Mouse (Mus musculus) gastrocnemius, postnatal 25 days (tissue): ENCODE measurements around the gene Axl. TPM values are rescaled to one million over a fixed set of nuclear protein-coding genes. Genes with fewer than 3 reads are reported as not detected.

Experiments
- DNase-seq: peaks from one replicate; pipeline ENCODE4 v3.0.0; 2022
- long read RNA-seq, 2 experiments: library from polyadenylated mRNA; stranded (forward); transcript quantifications; one replicate each; pipeline ENCODE4 v2.0.0; 2021
- total RNA-seq, 2 experiments: library from RNA; stranded (reverse); gene quantifications; 1 replicate in 1 of 2; 2 replicates in 1 of 2; pipeline ENCODE4 v1.2.3; 2021

Axl gene
- 10 to 100 TPM; 41.1 to 42.4 TPM for total RNA-seq
- long read RNA-seq, experiment 1, full-length matches to known transcripts: 7 of 14 reads
- long read RNA-seq, experiment 1, partial matches to known transcripts: 5 of 14 reads
- long read RNA-seq, experiment 1, other reads (novel, unspliced or antisense): 2 of 14 reads
- long read RNA-seq, experiment 2, full-length matches to known transcripts: 20 of 32 reads
- long read RNA-seq, experiment 2, partial matches to known transcripts: 8 of 32 reads
- long read RNA-seq, experiment 2, other reads (novel, unspliced or antisense): 4 of 32 reads

DNA sequence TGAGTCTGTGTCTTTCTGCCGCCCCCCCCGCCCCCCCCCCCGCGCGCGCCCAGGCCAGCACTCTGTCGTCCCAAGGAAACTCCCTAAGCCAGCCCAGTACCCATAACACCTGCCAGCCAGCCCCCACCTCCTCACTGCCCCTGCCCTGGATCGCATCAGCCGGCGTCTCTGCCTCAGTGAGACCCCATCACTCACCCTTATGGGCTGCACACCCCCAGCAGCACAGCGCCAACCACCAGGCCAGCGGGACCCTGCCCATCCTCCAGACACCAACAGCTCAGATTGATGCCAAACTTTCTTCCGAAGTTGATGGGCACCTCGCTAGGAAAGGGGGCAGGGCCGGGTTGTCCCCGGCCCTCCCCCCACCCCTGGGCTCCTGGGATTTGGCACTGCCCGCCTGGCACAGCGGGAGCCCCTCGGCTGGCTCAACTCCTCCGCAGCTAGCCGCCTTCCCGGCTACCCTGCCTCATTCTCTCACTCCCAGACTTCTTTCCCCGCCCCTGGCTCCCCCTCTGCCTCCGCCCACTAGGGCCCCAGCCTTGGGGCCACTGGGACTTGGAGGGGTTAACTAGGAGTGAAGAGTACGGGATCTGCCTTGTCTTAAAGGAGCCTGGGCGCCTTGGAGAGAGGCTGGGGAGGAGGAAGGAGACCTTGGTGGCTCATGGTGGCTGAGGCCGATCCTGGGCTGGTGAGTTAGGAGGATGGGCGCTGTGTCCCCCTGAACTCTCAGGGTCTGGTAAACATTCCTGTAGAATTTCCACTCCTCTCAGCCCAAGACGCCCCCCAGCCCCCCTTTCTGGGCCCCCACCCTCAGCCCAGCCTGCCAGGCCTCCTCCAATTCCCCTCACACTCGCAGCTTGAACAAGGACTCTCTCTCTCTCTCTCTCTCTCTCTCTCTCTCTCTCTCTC is at the start of gene Axl:
Gene Axl (minus strand): TSS at position 486 of the 909 bp plus-strand sequence.
- peak; percentile 87 for DNase-seq

- no peak for DNase-seq
These were observed 46.8 kb upstream of the Axl start for GRCm38 (mm10) chr7:25835188-25835891.

DNA sequence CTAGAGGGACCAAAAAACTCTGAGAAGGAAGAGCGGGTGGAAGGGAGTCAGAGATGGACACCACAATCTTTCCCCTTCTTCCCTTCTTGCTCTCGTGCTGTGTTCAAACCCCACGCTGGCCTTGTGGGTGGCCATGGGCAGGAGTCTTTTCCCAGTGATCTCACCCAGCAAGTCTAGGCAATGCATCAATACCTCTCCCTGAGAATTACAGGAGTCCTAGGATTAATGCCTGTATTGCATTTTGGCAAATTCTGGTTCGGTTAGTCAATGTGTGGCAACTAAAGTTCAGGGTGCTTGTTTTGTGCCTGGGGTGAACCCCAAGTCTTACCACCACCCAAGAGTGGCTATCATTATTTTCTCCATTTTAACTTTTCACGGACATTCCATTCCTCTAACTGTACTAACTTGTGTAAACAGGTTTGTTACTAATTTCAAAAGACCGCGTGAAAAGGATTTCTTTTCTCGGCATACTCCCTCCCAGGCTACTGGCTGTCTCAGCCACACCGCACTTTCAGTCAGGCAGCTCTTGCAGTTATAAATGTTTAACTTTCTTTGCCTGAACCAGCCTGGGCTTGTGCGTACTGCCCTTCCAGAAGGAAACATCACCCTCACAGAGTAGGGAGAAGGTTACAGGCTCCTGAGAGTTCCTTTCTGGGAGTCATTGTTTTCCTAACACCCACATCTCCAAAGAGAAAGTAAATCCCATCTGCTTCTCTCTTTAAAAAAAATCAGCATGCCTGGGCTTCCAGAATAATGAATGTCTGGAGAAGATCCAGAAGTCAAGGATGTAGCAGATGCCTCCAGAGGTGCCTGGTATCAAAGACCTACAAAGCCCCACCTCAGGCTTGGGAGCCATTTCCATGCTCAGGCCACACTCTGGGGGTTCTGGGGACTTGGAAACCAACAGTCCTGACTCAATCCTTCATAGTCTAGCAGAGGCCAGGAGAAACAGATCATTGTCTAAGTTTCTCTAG is 43.3 kb upstream of the Axl start:
- no peak for DNase-seq

DNA sequence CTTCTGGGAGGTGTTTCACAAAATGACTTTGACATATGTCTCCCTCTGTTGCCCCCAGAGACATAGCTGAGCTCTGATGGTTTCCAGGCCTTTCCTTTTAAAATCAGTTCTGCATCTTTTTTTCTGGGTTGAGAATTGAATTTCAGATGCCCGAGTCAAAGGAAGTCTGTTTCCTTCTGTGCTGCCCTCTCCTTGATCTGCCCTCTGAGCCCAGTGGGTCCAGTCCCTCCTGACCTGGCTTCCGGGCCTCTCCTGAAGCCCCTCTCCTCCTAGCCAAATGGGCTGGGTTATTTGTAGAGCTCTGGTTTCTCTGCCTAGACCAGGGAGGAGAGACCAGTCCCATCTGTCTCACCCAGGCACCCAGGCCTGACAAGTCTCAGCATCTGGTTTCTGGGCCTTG is 41.7 kb upstream of the Axl start:
- DNase-seq: no peak

DNA sequence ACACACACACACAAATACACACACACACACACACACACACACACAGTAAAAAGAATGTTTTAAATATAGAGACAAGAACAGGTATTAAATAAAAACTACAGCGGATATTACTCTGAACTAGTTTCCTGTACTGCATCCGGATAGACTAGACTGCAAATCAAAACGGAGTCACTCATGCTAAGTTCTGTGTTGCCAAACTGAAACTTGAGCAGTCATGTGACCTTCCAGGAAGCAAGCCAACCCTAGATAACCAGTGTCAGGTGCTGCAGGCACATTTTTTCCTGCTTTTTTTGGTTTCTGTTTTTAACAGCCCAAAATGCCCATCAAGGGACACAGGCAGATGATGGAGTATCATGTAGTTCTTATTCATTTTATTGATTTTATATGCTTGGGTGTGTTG is 38.7 kb upstream of the Axl start:
- DNase-seq: no peak

GRCm38 (mm10) chr7:25826029-25826428 is 37.5 kb upstream of the Axl start:
- DNase-seq: no peak

DNA sequence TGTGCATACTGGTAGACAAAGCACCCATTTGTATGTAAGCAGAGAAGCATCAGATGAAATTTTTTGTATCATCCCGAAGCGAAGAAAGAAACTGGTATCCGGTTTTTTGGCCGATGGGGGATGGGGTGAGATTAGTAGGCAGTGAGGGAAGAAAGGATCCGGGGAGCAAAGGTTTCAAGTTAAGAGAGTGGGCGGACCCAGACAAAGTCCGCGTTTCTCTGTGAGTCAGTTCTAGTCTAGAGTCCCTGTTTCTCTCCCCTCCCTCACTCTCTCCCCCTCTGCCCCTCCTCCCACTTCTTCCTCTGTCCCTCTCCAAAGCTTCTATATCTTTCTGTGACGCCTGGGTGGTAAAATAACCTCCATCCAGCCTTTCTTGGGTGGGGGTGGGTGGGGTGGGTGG is 36.5 kb upstream of the Axl start:
- DNase-seq: no peak

- DNase-seq: no peak
These were observed 27.9 kb upstream of the Axl start, which contains the start of gene Cyp2s1 for GRCm38 (mm10) chr7:25816241-25816919. TSS of gene Cyp2s1 (minus strand) at chr7:25816913.

DNA sequence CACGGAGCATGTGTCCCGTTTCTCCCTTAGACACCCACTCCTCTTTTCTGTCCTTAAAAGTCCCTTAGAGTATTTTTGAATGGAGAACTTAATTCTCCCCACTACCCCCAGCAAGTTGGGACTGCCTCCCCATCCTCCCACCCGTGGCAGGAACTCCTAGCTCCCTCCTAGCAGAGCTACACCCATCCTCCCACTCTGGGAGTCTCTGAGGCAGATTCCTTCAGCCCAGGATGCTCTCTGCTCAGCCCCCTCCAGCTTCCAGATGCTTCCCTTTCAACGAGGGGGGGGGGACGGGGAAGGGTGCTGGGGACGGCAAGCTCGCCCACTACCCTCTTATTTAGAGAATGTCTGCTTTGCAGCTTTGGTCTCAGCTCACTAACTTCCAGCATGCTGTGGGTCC is 27.1 kb upstream of the Axl start:
- no peak for DNase-seq

- no peak for DNase-seq
These were observed 26.2 kb upstream of the Axl start for GRCm38 (mm10) chr7:25814711-25815110.

- no peak for DNase-seq
These were observed 23.7 kb upstream of the Axl start for GRCm38 (mm10) chr7:25812195-25812594.

DNA sequence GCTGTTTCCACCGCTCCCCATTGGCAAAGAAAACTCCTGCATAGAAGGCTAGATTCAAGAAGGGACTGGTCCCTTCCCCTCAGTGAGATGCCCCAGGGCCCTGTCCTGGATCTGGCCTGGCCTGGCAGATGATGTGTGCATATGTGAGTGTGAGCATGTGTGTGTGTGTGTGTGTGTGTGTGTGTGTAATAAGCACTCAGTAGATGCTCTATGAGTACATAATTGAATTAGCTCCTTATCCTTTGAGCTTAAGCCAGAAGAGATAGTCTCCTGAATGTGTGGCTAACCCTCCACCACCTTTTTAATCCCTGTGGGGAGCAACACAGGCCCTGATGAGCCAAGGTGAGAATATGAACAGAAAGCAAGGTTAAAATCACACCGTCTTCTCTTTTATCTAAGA is 23.2 kb upstream of the Axl start:
- no peak for DNase-seq

GRCm38 (mm10) chr7:25805631-25806343 is 17.3 kb upstream of the Axl start:
- DNase-seq: peak; percentile 50

GRCm38 (mm10) chr7:25804792-25805191 is 16.3 kb upstream of the Axl start:
- DNase-seq: no peak

DNA sequence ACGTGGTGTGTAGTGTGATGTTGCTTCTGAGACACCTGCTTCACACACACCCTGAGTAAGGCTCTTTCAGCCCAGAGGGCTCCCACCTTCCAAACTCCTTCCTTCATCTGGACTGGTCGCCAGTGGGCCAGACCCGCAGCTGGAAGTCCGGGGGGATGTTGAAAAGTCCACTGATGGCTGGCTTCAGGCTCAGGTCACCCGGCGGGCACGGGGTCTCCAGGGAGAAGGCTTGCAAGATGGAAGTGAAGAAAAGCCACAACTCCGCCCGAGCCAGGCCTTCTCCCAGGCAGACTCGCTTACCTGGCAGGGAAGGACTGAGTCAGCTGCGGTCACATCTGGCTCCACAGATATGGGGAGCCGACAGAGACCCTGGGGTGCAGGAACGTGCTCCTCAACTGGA is 15.0 kb upstream of the Axl start:
- DNase-seq: no peak

GRCm38 (mm10) chr7:25802241-25803125 is 14.0 kb upstream of the Axl start:
- peak; percentile 90 for DNase-seq

- DNase-seq: no peak
These were observed 12.5 kb upstream of the Axl start for GRCm38 (mm10) chr7:25801031-25801430.

- DNase-seq: no peak
These were observed 10.9 kb upstream of the Axl start for GRCm38 (mm10) chr7:25799369-25799768.

- no peak for DNase-seq
These were observed 10.0 kb upstream of the Axl start for GRCm38 (mm10) chr7:25798540-25798939.
